Mouse (Mus musculus) kidney, adult 2 months (tissue): ENCODE data around the gene Syt9. TPM values are rescaled to one million over a fixed set of nuclear protein-coding genes. Genes with fewer than 3 reads are reported as not detected.
A peak's percentile ranks its signal among the peaks of the same experiment; 100 is the strongest.

Source experiments
- DNase-seq: peaks from one replicate; pipeline ENCODE4 v3.0.0; 2021
- H3K27ac ChIP-seq: fragments of 200-500 bp; 2 replicates; pipeline ENCODE4 v1.5.1; 2012; ENCODE audit warnings: low read depth, low read length, control low read depth, inconsistent platforms; ENCODE audit not compliant: insufficient read depth
- H3K27me3 ChIP-seq: fragments of 200-500 bp; replicated peaks from 2 replicates; pipeline ENCODE4 v1.6.1; 2012; ENCODE audit warnings: mild to moderate bottlenecking, moderate library complexity, low read length, inconsistent platforms; ENCODE audit not compliant: control insufficient read depth, insufficient read depth
- H3K36me3 ChIP-seq: fragments of 200-500 bp; 2 replicates; pipeline ENCODE4 v1.6.1; 2012; ENCODE audit warnings: mild to moderate bottlenecking, moderate library complexity, low read length, inconsistent platforms; ENCODE audit not compliant: control insufficient read depth, insufficient read depth
- H3K4me1 ChIP-seq: fragments of 200-500 bp; 2 replicates; pipeline ENCODE4 v1.6.1; 2011; ENCODE audit warnings: low read length; ENCODE audit not compliant: control insufficient read depth, insufficient read depth
- H3K4me3 ChIP-seq: fragments of 200-500 bp; 2 replicates; pipeline ENCODE4 v1.5.1; 2011; ENCODE audit warnings: mild to moderate bottlenecking, low read depth, low read length, control low read depth; ENCODE audit not compliant: insufficient read depth
- CTCF ChIP-seq: fragments of 200-500 bp; conservative IDR thresholded peaks from 2 replicates; pipeline ENCODE4 v1.5.1; 2011; ENCODE audit warnings: low read depth, mild to moderate bottlenecking, control low read depth, low read length, moderate library complexity, mixed read lengths; ENCODE audit not compliant: insufficient read depth, insufficient read length
- POLR2A ChIP-seq: fragments of 200-500 bp; IDR thresholded peaks from one replicate; pipeline ENCODE4 v1.6.1; 2011; ENCODE audit warnings: low read depth, low read length, control low read depth
- WGBS: fragments of 180-500 bp; shearing (Covaris S2); methylation state at CpG from one replicate; pipeline ENCODE4 v1.1.7; 2018; 5-methylcytosine and 5-hydroxymethylcytosine counted together
- polyA plus RNA-seq: library from polyadenylated mRNA; depleted of rRNA; stranded (reverse); fragments of >200 nt; gene quantifications from 2 replicates; pipeline ENCODE4 v1.2.3, GENCODE M21; 2012; rRNA removed

Gene Syt9
- polyA plus RNA-seq = 1.1 TPM in 2 replicates

DNA sequence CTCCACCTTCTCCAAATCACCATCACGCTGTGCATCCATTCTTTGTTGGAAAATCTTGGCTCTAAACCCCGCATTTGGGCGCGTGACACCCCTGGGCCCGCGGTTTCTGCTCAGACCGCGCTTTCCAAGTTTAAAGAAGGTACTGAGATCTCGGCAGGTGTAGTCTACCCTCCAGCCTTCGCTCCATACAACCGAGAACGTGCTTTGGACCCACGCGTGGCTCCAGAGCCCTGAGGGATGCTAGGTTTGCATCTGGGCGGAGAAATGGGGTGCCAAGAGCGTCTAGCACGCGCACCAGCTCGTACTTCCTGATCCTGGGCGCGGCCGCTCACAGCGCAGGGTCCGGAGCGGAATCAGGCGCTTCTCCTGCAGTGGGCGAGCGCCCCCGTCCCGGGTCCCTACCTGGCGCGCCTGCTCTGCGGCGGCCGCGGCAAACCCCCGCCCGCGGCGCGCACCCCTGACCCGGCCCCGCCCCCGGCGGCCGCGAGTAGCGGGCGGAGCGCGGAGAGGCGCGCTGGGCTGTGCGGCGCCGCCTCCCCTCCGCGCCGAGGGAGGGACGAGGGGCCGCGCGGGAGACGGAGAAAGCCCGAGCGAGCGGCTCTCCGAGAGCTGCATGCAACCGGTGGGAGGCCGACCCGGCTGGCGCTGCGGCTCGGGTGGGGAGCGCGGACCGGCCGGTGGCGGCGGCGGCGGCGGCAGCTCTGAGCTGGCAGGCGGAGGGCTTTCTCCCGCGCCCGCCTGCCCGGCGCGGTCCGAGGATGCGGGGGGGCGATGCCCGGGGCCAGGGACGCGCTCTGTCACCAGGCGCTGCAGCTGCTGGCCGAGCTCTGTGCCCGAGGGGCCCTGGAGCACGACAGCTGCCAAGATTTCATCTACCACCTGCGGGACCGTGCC lies at the start of gene Syt9:
Gene Syt9, plus strand, starts transcription at position 497 of the 894 bp plus-strand sequence.
- 1% methylated on average over 87 of the region's 102 CpGs for WGBS
- peak; percentile 39 for DNase-seq
- peak within 1 kb of the TSS; percentile 63 for H3K4me3 ChIP-seq

DNA sequence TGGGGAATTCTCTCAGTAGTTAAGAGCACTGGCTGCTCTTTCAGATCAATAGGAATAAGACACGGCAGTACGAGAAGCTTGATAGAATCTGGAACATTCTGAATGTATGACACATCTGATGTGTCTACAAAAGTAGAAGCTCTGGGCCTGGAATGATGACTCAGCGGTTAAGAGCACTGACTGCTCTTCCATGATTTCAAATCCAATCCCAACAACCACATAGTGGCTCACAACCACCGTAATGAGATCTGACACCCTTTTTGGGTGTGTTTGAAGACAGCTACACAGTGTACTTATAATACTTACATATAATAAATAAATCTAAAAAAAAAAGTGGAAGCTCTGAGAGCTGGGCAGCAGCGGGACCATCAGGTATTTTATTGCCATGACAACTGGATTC lies 31.5 kb upstream of the Syt9 start:
- no peak for DNase-seq
- 82% methylated on average over 5 of the region's 5 CpGs for WGBS
- H3K36me3 ChIP-seq = no peaks in the 10 kb centered on the region
- H3K27me3 ChIP-seq = no peaks in the 10 kb centered on the region
- TF ChIP-seq CTCF = no peak
- TF ChIP-seq POLR2A = no peak
- no peaks in the 10 kb centered on the region for H3K4me1 ChIP-seq
- H3K27ac ChIP-seq = no peak overlapping the region
- H3K4me3 ChIP-seq = no peak overlapping the region

More for the DNA sequence above, at the start of gene Syt9:
- H3K36me3 ChIP-seq = no peaks in the 10 kb centered on the region
- no peaks in the 10 kb centered on the region for H3K4me1 ChIP-seq
- TF ChIP-seq POLR2A = no peak
- no peak for TF ChIP-seq CTCF
- H3K27me3 ChIP-seq = no peaks in the 10 kb centered on the region; the same call in 1 of the 2 replicates
- no peak within 1 kb of the TSS for H3K27ac ChIP-seq

DNA sequence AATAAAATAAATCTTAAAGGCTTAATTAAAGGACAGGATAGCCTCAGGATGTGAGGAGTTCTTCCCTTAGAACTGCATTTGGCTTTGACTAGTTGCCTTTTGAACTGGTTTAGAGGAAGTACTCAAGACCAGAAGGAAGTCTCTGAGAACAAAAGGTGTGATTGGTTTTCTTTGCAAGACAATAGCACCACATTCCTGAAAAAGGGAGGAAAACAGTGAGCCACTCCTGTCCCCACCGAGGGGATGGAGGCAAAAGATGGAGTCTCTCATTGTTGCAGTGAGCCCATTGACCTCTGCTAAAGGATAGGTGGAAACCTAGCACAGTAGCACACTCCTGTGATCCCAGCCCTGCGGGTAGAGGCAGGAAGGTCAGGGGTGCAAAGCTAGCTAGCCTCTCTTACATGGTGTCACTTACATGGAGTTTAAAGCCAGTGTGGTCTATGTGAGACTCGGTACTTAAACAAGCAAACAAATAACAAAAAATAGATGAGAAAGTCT lies 30.9 kb upstream of the Syt9 start:
- Histone ChIP-seq H3K27ac (no peak overlapping the region), H3K27me3 (no peaks in the 10 kb centered on the region), H3K4me1 (no peaks in the 10 kb centered on the region), H3K4me3 (no peak overlapping the region), H3K36me3 (no peaks in the 10 kb centered on the region)
- WGBS = 28% methylated on average over 3 of the region's 3 CpGs
- TF ChIP-seq CTCF (no peak), POLR2A (no peak)
- DNase-seq = no peak

DNA sequence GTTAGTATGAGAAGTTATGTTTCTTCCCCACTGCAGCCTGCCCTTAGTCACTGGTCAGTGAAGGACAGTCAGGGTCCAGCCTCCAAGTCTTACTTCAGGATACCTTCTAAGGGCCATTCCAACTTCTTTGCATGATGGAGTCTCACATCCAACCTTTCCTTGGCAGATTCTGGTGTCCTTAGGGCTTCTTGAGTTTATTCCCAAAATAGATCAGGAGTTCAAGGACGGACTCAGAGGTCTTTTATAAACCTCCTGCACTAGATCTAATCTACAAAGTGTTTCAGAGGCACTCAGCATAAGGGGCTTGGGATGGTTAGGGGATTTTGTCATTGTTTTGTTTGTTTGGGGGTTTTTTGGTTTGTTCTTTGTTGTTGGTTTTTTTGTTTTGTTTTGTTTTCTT lies 30.3 kb upstream of the Syt9 start:
- Histone ChIP-seq H3K4me1 (no peaks in the 10 kb centered on the region), H3K36me3 (no peaks in the 10 kb centered on the region), H3K27me3 (no peaks in the 10 kb centered on the region), H3K4me3 (no peak overlapping the region), H3K27ac (no peak overlapping the region)
- WGBS = 69% methylated on average over 1 of the region's 1 CpGs
- TF ChIP-seq POLR2A (no peak), CTCF (no peak)
- no peak for DNase-seq

DNA sequence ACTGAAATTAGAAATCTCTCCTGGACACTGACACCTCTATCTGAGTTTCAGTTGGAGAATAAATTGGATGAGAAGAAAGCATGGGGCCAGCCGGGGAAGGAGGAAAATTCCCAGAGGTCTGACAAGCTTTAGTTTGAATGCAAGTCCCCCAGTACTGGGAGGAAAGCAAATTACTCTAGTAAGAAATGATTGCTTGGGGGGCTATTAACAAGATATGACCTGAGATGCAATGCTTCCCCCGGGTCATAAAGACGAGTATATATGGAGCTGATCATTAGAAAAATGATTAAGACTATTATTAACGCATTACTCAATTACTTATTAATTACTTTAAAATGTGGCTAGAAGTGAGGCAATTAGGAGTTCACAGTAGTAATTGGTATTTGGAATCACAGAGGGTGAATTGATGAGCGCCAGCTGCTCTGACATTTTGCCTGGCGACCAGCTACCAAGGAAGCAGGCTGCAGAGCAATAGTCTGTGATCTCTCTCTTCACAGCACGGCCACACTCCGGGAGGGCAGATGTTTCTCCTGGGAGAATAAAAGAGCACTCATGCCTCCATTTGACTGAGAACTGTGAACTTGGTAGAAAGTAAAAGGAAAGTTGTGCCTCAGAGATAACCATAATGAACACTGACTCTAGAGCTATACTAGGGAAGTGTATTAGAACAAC lies 28.9 kb upstream of the Syt9 start:
- 28% methylated on average over 8 of the region's 8 CpGs for WGBS
- Histone ChIP-seq H3K27me3 (no peaks in the 10 kb centered on the region), H3K27ac (no peak overlapping the region), H3K4me3 (no peak overlapping the region), H3K36me3 (no peaks in the 10 kb centered on the region), H3K4me1 (no peaks in the 10 kb centered on the region)
- no peak for DNase-seq
- no peak for TF ChIP-seq POLR2A
- no peak for TF ChIP-seq CTCF

DNA sequence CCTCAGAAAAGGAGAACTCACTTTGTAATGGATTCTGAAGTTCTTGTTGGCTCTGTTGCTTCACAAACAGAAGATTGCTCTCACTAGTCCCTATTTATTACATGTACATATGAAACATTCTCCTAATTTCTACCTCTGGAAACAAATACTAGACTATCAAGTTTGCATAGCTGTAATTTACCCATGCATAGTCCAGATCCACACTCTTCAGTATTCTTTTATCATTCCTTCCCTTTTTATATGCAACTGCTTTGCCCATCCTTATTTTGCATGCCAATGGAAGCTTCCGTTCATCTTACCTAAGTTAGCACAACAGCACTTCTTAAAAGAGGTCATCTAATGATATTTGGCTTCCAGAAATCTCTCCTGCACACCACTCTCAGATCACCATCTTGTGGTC lies 21.3 kb upstream of the Syt9 start:
- 87% methylated on average over 1 of the region's 1 CpGs for WGBS
- H3K27ac ChIP-seq = no peak overlapping the region
- H3K4me1 ChIP-seq = no peaks in the 10 kb centered on the region
- DNase-seq = no peak
- H3K36me3 ChIP-seq = no peaks in the 10 kb centered on the region
- no peak for TF ChIP-seq POLR2A
- no peaks in the 10 kb centered on the region for H3K27me3 ChIP-seq
- no peak overlapping the region for H3K4me3 ChIP-seq

DNA sequence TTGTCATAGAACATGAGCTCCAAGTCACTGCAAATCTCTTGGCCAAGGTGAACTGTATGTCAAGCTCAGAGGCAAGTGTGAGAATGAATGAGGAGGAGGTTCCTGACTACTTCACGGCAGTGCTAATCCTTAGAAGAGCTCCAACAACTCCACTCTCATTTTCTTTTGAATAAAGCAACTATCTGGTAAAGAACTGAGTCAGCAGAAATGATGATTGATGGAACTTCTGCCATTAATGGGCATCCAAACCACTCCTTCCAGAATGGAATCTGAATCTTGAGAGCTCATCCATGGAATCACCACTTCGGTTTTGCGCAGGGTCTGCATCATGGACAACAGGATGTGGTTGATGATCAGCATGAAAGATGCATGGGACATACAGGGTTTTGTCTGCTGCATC lies 8.4 kb upstream of the Syt9 start:
- H3K4me1 ChIP-seq = no peaks in the 10 kb centered on the region
- no peak for TF ChIP-seq CTCF
- no peak for TF ChIP-seq POLR2A
- H3K36me3 ChIP-seq = no peaks in the 10 kb centered on the region
- no peak overlapping the region for H3K4me3 ChIP-seq
- no peak for DNase-seq
- WGBS = 89% methylated on average over 3 of the region's 3 CpGs
- no peaks in the 10 kb centered on the region for H3K27me3 ChIP-seq
- H3K27ac ChIP-seq = no peak overlapping the region
